Mouse (Mus musculus) bone marrow, adult 2 months (tissue): ENCODE measurements around the gene Wasf3. TPM values are rescaled to one million over a fixed set of nuclear protein-coding genes. Genes with fewer than 3 reads are reported as not detected.
A peak's percentile ranks its signal among the peaks of the same experiment; 100 is the strongest.

Source experiments
- H3K27ac ChIP-seq: fragments of 200-500 bp; 2 replicates; pipeline ENCODE4 v1.5.1; 2012; ENCODE audit warnings: low read depth, mild to moderate bottlenecking, control low read depth, inconsistent platforms, low read length; ENCODE audit not compliant: control insufficient read depth, poor library complexity, insufficient read depth
- H3K4me1 ChIP-seq: fragments of 200-500 bp; 2 replicates; pipeline ENCODE4 v1.6.1; 2011; ENCODE audit warnings: low read length; ENCODE audit not compliant: control insufficient read depth, insufficient read depth
- H3K4me3 ChIP-seq: fragments of 200-500 bp; replicated peaks from 2 replicates; pipeline ENCODE3; 2011; ENCODE audit warnings: mild to moderate bottlenecking, low read depth, low read length, control low read depth; ENCODE audit not compliant: control insufficient read depth
- CTCF ChIP-seq: fragments of 200-500 bp; IDR thresholded peaks from 2 replicates; pipeline ENCODE4 v1.5.1; 2011; ENCODE audit warnings: low read length, control low read depth; ENCODE audit not compliant: control insufficient read depth, insufficient read depth
- POLR2A ChIP-seq: fragments of 200-500 bp; IDR thresholded peaks from 2 replicates; pipeline ENCODE4 v1.6.1; 2011; ENCODE audit warnings: low read depth, mild to moderate bottlenecking, control low read depth, low read length, borderline replicate concordance; ENCODE audit not compliant: control insufficient read depth
- WGBS: fragments of 180-500 bp; shearing (Covaris S2); methylation state at CpG from one replicate; pipeline ENCODE4 v1.1.7; 2018; 5-methylcytosine and 5-hydroxymethylcytosine counted together
- polyA plus RNA-seq: library from polyadenylated mRNA; stranded (reverse); fragments of >200 nt; gene quantifications from 2 replicates; pipeline ENCODE4 v1.2.4, GENCODE M21; 2011; ENCODE audit warnings: low replicate concordance; ENCODE audit not compliant: missing spikeins, insufficient read depth, insufficient read length

The Wasf3 gene
- polyA plus RNA-seq, 1 experiment, result 0.67 TPM

DNA sequence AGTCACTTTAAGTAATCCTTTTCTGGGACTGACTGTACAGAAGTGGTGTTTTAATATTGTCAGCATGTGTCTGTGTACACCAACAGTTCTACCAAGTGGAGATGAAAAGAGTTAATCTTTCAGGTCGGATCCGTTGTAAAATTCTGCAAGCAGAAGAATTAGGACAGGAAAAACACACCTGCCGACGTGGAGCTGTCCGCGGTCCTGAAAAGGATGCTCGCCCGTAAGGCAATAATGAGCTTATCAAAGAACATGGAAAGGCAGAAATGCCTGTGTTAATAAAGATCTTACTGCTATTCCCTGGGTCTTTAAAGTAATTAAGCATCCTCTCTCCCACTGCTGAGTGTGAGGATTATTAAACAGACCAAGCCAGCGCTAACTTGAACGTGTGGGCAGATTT, 24.4 kb upstream of the Wasf3 start:
- no peak overlapping the region for H3K4me3 ChIP-seq
- TF ChIP-seq CTCF, result no peak
- TF ChIP-seq POLR2A, result no peak
- WGBS, result 33% methylated on average over 10 of the region's 10 CpGs
- H3K27ac ChIP-seq, result no peak overlapping the region
- no peaks in the 10 kb centered on the region for H3K4me1 ChIP-seq

DNA sequence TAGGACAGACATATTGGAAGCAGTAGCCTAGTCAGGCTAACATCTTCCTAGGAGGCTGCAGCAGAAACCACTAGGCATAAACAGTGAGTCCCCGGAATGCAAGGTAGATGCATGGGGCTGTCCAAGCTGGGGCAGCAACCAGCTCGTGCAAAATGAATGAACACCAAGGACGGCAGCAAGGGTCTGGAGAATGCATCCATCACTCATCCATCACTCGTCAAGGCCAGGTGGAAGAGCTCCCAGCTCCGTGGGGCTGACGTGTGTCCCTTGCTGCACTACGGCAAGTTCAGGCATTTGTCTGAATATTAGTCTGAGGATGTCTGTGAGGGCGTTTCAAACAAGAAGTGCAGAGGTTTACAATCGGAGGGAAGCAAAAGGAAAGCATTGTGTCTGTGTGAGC, 22.1 kb upstream of the Wasf3 start:
- Histone ChIP-seq H3K4me3 (no peak overlapping the region), H3K4me1 (no peaks in the 10 kb centered on the region), H3K27ac (no peak overlapping the region)
- WGBS, result 80% methylated on average over 9 of the region's 9 CpGs
- TF ChIP-seq CTCF (no peak), POLR2A (no peak)

DNA sequence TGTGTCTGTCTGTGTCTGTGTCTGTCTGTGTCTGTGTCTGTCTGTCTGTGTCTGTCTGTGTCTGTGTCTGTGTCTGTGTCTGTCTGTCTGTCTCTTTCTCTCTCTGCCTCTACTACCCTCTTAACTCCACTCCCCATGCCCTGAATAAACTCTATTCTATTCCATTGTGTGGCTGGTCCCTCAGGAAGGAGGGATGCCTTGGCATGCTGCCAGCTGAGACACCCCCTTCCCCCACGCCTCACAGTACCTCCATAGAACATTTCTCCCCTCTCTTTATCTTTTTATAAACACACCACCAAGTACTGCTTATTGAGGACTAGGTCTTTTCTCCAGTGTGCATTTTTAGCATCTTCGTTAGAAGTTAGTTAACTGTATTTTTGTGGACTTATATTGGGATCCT, 16.4 kb upstream of the Wasf3 start:
- no peak for TF ChIP-seq CTCF
- TF ChIP-seq POLR2A, result no peak
- no peak overlapping the region for H3K27ac ChIP-seq
- 69% methylated on average over 2 of the region's 2 CpGs for WGBS
- H3K4me1 ChIP-seq, result no peaks in the 10 kb centered on the region
- no peak overlapping the region for H3K4me3 ChIP-seq

DNA sequence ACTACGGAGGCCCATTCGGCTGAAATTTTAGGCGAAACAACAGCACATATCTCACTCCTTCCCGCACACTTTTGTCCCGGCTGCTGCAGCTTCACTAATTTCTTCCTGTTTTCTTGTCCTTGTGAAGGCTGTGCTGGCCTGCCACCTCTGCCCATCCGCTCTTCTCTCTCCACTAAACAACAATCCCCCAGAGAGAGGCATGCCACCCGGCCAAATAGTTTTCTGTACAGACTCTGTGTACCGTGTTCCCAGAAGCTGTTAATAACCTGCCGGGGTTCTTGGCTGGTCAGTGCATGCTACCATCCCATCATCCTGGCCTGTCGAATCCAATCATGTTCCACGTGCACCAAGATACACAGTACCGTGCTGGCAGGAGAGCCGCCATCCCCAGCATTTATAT, 15.8 kb upstream of the Wasf3 start:
- no peaks in the 10 kb centered on the region for H3K4me1 ChIP-seq
- no peak overlapping the region for H3K4me3 ChIP-seq
- no peak overlapping the region for H3K27ac ChIP-seq
- 84% methylated on average over 13 of the region's 13 CpGs for WGBS
- TF ChIP-seq CTCF, result no peak

DNA sequence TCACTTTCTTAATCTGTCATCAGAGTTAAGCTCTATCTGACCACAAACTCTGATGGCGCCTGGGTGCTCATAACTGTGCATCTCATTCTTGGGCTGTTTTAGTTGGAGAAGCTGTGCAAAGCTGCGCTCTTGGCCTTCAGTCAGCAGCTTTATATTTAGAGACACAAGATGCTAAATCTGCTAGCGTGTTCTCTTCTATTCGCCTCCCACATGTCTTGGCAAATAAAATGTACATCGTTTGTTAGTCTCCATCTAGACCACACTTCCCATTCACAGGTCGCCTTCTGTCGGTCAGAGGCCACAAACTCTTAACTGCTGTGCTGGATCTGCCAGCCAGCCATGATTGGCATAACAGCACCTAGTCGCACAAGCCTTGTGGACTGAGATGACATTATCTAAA, 14.0 kb upstream of the Wasf3 start:
- Histone ChIP-seq H3K4me3 (no peak overlapping the region), H3K27ac (no peak overlapping the region), H3K4me1 (no peaks in the 10 kb centered on the region)
- no peak for TF ChIP-seq CTCF
- no peak for TF ChIP-seq POLR2A
- WGBS, result 79% methylated on average over 8 of the region's 8 CpGs

DNA sequence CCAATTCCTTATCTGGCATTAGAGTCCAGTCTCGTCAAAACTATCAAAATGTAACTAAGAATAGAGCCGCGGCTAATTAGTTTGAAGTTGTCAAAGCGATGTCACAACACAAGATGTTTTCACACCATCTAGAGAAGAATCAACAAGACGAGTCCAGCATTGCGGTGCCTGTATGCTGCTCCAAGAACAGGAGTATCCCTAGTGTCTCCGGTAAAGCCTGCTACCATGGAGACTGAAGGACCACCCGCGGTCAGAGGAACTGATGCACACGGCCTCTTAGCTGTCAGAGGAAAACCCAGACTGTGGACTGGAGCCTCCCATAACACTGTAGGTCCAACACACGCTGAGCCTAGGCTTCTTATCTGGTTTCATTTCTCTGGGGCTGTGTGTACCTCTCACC, 11.5 kb upstream of the Wasf3 start:
- 83% methylated on average over 11 of the region's 11 CpGs for WGBS
- no peak overlapping the region for H3K4me3 ChIP-seq

DNA sequence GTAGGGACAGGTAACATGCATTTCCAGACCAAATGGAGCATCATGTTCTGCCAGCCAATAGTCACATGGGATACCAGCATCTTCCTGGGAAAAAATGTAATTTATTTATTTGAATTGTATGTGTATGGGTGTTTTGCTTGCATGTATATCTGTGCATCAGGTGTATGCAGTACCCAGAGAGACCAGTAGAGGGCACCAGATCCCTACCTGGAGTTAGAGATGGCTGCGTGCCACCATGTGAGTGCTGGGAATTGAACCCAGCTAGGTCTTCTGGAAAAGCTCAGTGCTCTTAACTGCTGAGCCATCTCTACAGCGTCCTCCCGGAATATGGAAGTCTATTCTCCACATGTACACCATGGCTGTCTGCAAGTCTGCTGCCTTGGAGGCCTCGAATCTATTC, 8.2 kb upstream of the Wasf3 start:
- no peak for TF ChIP-seq POLR2A
- TF ChIP-seq CTCF, result peak; percentile 35
- 82% methylated on average over 4 of the region's 4 CpGs for WGBS
- Histone ChIP-seq H3K27ac (no peak overlapping the region), H3K4me3 (no peak overlapping the region), H3K4me1 (no peaks in the 10 kb centered on the region)

More for the DNA sequence above, 11.5 kb upstream of the Wasf3 start:
- TF ChIP-seq POLR2A (no peak), CTCF (no peak)
- Histone ChIP-seq H3K4me1 (no peaks in the 10 kb centered on the region), H3K27ac (no peak overlapping the region)

DNA sequence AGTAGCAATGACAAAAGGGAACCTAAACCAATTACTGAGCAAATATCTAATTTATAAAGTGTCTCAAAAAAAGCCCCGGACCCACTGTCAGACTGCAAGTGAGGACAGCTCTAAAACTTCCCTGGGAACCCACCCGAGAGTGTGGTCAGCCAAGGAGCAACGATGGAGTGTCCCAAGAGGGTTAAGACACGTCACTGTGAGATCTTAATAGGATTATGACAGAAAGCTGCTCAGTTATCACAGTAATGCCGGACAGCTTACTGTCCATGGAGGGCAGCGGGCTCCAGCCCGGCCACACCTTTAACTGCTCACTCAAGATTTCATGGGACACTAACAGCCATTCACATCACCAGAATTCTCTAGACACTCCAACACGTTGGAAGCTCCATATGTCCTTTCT, 4.7 kb upstream of the Wasf3 start:
- 73% methylated on average over 8 of the region's 8 CpGs for WGBS
- TF ChIP-seq POLR2A (no peak), CTCF (no peak)
- no peak overlapping the region for H3K27ac ChIP-seq
- no peaks in the 10 kb centered on the region for H3K4me1 ChIP-seq
- H3K4me3 ChIP-seq, result no peak overlapping the region

DNA sequence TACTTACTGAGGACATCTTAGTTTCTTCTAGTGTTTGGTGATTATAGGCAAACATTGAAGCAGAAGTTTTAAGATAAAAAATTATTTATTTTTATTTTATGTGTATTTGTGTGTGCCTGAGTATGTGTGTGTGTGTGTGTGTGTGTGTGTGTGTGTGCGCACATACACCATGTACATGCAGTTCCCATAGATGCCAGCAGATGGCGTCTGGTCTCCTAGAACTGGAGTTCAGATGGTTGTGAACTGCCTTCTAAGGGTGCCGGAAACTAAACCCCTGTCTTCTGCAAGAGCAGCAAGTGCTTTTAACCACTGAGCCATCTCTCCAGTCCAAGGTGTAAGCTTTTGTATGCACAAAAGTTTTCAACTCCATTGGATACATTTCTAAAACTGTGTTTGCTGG, 2.5 kb upstream of the Wasf3 start:
- no peaks in the 10 kb centered on the region for H3K4me1 ChIP-seq
- WGBS, result 70% methylated on average over 3 of the region's 3 CpGs
- H3K27ac ChIP-seq, result no peak overlapping the region
- no peak overlapping the region for H3K4me3 ChIP-seq
- TF ChIP-seq CTCF (no peak), POLR2A (no peak)

DNA sequence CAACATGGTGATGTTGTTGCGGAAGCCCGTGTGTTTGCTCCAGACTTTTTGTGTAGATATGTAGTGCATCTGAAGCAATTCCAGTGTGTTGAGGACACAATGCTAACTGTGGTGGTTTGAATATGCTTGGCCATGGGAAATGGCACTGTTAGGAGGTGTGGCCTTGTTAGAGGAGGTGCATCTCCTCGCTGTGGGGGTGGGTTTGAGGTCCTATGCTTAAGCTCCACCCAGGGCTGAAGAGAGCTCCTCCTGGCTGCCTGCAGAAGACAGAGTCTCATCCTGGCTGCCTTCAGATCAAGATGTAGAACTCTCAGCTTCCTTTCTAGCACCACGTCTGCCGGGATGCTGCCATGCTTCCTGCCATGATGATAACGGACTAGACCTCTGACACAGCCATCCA, 1.4 kb upstream of the Wasf3 start:
- Histone ChIP-seq H3K27ac (no peak overlapping the region), H3K4me3 (no peak overlapping the region), H3K4me1 (no peaks in the 10 kb centered on the region)
- 79% methylated on average over 6 of the region's 6 CpGs for WGBS
- no peak for TF ChIP-seq POLR2A
- TF ChIP-seq CTCF, result no peak
